Mouse (Mus musculus): ENCODE measurements at regions not wholly inside any gene's neighbourhood (a gene's known extent, or its start where the extent isn't known, plus 50 kb on each side); places are given as distances from the start of the nearest gene placed in this dataset.

- DNase-seq = no peak
Observed at GRCm38 (mm10) chr13:51899319-51900042, 53.0 kb downstream of the Gadd45g start.

- peak; percentile 23 for DNase-seq
Observed at GRCm38 (mm10) chr13:51900043-51900440, 53.6 kb downstream of the Gadd45g start.

GRCm38 (mm10) chr13:51902482-51903285 lies 56.2 kb downstream of the Gadd45g start:
- peak; percentile 93 for DNase-seq

- peak; percentile 20 for DNase-seq
Observed at GRCm38 (mm10) chr13:51903324-51903939, 57.0 kb downstream of the Gadd45g start.

GRCm38 (mm10) chr13:51905270-51905669 lies 58.8 kb downstream of the Gadd45g start:
- no peak for DNase-seq

GRCm38 (mm10) chr13:51906103-51906502 lies 59.6 kb downstream of the Gadd45g start:
- no peak for DNase-seq

GRCm38 (mm10) chr13:51908514-51908913 lies 62.0 kb downstream of the Gadd45g start:
- DNase-seq = no peak

GRCm38 (mm10) chr13:51911296-51911998 lies 65.0 kb downstream of the Gadd45g start:
- DNase-seq = no peak

GRCm38 (mm10) chr13:51912477-51912876 lies 66.0 kb downstream of the Gadd45g start:
- no peak for DNase-seq

GRCm38 (mm10) chr13:51912994-51913393 lies 66.5 kb downstream of the Gadd45g start:
- no peak for DNase-seq

- no peak for DNase-seq
Observed at GRCm38 (mm10) chr13:51916666-51917240, 70.3 kb downstream of the Gadd45g start.

GRCm38 (mm10) chr13:51917658-51918057 lies 71.2 kb downstream of the Gadd45g start:
- DNase-seq = no peak

GRCm38 (mm10) chr13:51918108-51918507 lies 71.6 kb downstream of the Gadd45g start:
- no peak for DNase-seq

GRCm38 (mm10) chr13:51918781-51919170 lies 72.3 kb downstream of the Gadd45g start:
- DNase-seq = no peak

- DNase-seq = no peak
Observed at GRCm38 (mm10) chr13:51919171-51919793, 72.8 kb downstream of the Gadd45g start.

- DNase-seq = no peak
Observed at GRCm38 (mm10) chr13:51919937-51920336, 73.5 kb downstream of the Gadd45g start.

- no peak for DNase-seq
Observed at GRCm38 (mm10) chr13:51920511-51921351, 74.3 kb downstream of the Gadd45g start.

- no peak for DNase-seq
Observed at GRCm38 (mm10) chr13:51921550-51921949, 75.1 kb downstream of the Gadd45g start.

- DNase-seq = no peak
Observed at GRCm38 (mm10) chr13:51926764-51927163, 80.3 kb downstream of the Gadd45g start.

- no peak for DNase-seq
Observed at GRCm38 (mm10) chr13:51929730-51930129, 83.3 kb downstream of the Gadd45g start.

- peak; percentile 31 for DNase-seq
Observed at GRCm38 (mm10) chr13:51930301-51930747, 83.8 kb downstream of the Gadd45g start.

Data from adrenal gland, adult 8-10 months (tissue).